Mouse (Mus musculus) myocyte (in vitro differentiated cells): ENCODE data around the gene Hnrnpf.

Source experiments
- E2F4 ChIP-seq: IDR thresholded peaks from one replicate; pipeline ENCODE4 v1.6.1; 2011; ENCODE audit warnings: mild to moderate bottlenecking, control low read depth, moderate library complexity; ENCODE audit not compliant: insufficient read depth
- MAX ChIP-seq: IDR thresholded peaks from one replicate; pipeline ENCODE4 v1.6.1; 2011; ENCODE audit warnings: low read depth, mild to moderate bottlenecking, control low read depth
- MYOD1 ChIP-seq, 3 experiments: IDR thresholded peaks; one replicate each; pipeline ENCODE4 v1.6.1; 2011; ENCODE audit warnings: control low read depth in 2 of 3, low read depth in 2 of 3, mild to moderate bottlenecking in 2 of 3, moderate library complexity in 1 of 3; ENCODE audit not compliant: insufficient read length in 2 of 3, control insufficient read depth in 1 of 3
- MYOG ChIP-seq, 3 experiments: IDR thresholded peaks; one replicate each; pipeline ENCODE4 v1.6.1; 2011; ENCODE audit warnings: control low read depth in 2 of 3, low read depth in 2 of 3, mild to moderate bottlenecking in 2 of 3; ENCODE audit not compliant: insufficient read length in 2 of 3, control insufficient read depth in 1 of 3, insufficient read depth in 1 of 3
- POLR2A ChIP-seq: IDR thresholded peaks from one replicate; pipeline ENCODE4 v1.6.1; 2011; ENCODE audit warnings: low read depth, mild to moderate bottlenecking, control low read depth, moderate library complexity; ENCODE audit not compliant: insufficient read length
- POLR2AphosphoS2 ChIP-seq: IDR thresholded peaks from one replicate; pipeline ENCODE4 v1.6.1; 2011; ENCODE audit warnings: low read depth, control low read depth; ENCODE audit not compliant: insufficient read length
- REST ChIP-seq: IDR thresholded peaks from one replicate; pipeline ENCODE4 v1.6.1; 2011; ENCODE audit warnings: mild to moderate bottlenecking, control low read depth, moderate library complexity; ENCODE audit not compliant: insufficient read depth, insufficient read length
- TCF12 ChIP-seq: IDR thresholded peaks from one replicate; pipeline ENCODE4 v1.6.1; 2011; ENCODE audit warnings: mild to moderate bottlenecking, control low read depth; ENCODE audit not compliant: poor library complexity, insufficient read depth, severe bottlenecking

GRCm38 (mm10) chr6:117908424-117908900 lies 8.3 kb downstream of the Hnrnpf start:
- no peak for TF ChIP-seq MYOG (IDR thresholded peaks at IDR 0.05; ENCODE audit: control insufficient read depth in 1 of 3, insufficient read depth in 1 of 3, insufficient read length in 2 of 3, low read depth in 2 of 3)
- no peak for TF ChIP-seq POLR2A
- no peak for TF ChIP-seq TCF12
- TF ChIP-seq MAX = no peak
- no peak for TF ChIP-seq REST
- no peak for TF ChIP-seq MYOD1 (IDR thresholded peaks at IDR 0.05; ENCODE audit: control insufficient read depth in 1 of 3, insufficient read length in 2 of 3, low read depth in 2 of 3)
- TF ChIP-seq POLR2AphosphoS2 = no peak
- no peak for TF ChIP-seq E2F4
